Mouse (Mus musculus) midbrain, embryonic 12.5 days (tissue): ENCODE measurements at regions not wholly inside any gene's neighbourhood (a gene's known extent, or its start where the extent isn't known, plus 50 kb on each side); places are given as distances from the start of the nearest gene placed in this dataset.
A peak's percentile ranks its signal among the peaks of the same experiment; 100 is the strongest.

ENCODE experiments used
- ATAC-seq: fragments of 200-750 bp; cut with Nextera tagmentation; 2 replicates; pipeline ENCODE4 v1.8.0; 2017; ENCODE audit warnings: low read depth, moderate TSS enrichment, moderate library complexity; ENCODE audit not compliant: low FRiP score
- H3K27ac ChIP-seq: fragments of 300-500 bp; sonication (generic); replicated peaks from 2 replicates; pipeline ENCODE4 v1.5.1; 2016; ENCODE audit warnings: mild to moderate bottlenecking
- H3K27me3 ChIP-seq: fragments of 300-500 bp; sonication (generic); 2 replicates; pipeline ENCODE4 v1.6.1; 2016; ENCODE audit warnings: mild to moderate bottlenecking
- H3K36me3 ChIP-seq: fragments of 300-500 bp; sonication (generic); 2 replicates; pipeline ENCODE4 v1.6.1; 2016
- H3K4me1 ChIP-seq: fragments of 300-500 bp; sonication (generic); 2 replicates; pipeline ENCODE4 v1.6.1; 2016
- H3K4me2 ChIP-seq: fragments of 300-500 bp; sonication (generic); replicated peaks from 2 replicates; pipeline ENCODE4 v1.6.1; 2016; ENCODE audit warnings: mild to moderate bottlenecking, moderate library complexity
- H3K4me3 ChIP-seq: fragments of 300-500 bp; sonication (generic); 2 replicates; pipeline ENCODE4 v1.5.1; 2016; ENCODE audit warnings: mild to moderate bottlenecking
- H3K9ac ChIP-seq: fragments of 300-500 bp; sonication (generic); replicated peaks from 2 replicates; pipeline ENCODE4 v1.6.1; 2016; ENCODE audit warnings: mild to moderate bottlenecking, moderate library complexity
- H3K9me3 ChIP-seq: fragments of 300-500 bp; sonication (generic); 2 replicates; pipeline ENCODE4 v1.6.1; 2016; ENCODE audit warnings: mild to moderate bottlenecking
- WGBS: fragments of 180-500 bp; shearing (Covaris S2); methylation state at CpG from one replicate; pipeline ENCODE4 v1.1.7; 2016; 5-methylcytosine and 5-hydroxymethylcytosine counted together

GRCm38 (mm10) chr5:125939416-125939815 is 407.8 kb downstream of the Tmem132b start:
- ATAC-seq = no peak
- H3K4me1 ChIP-seq = no peaks in the 10 kb centered on the region
- no peak overlapping the region for H3K4me3 ChIP-seq
- no peak overlapping the region for H3K4me2 ChIP-seq
- H3K27ac ChIP-seq = no peak overlapping the region
- no peaks in the 10 kb centered on the region for H3K9me3 ChIP-seq
- no peaks in the 10 kb centered on the region for H3K27me3 ChIP-seq
- 94% methylated on average over 3 of the region's 3 CpGs for WGBS
- H3K9ac ChIP-seq = no peak overlapping the region
- no peaks in the 10 kb centered on the region for H3K36me3 ChIP-seq

- no peaks in the 10 kb centered on the region for H3K4me1 ChIP-seq
- WGBS = 84% methylated on average over 4 of the region's 4 CpGs
- no peaks in the 10 kb centered on the region for H3K27me3 ChIP-seq
- no peaks in the 10 kb centered on the region for H3K9me3 ChIP-seq
- no peak overlapping the region for H3K27ac ChIP-seq
- H3K4me3 ChIP-seq = no peak overlapping the region
- H3K36me3 ChIP-seq = no peaks in the 10 kb centered on the region
- ATAC-seq = no peak
- no peak overlapping the region for H3K9ac ChIP-seq
- H3K4me2 ChIP-seq = no peak overlapping the region
Observed at GRCm38 (mm10) chr5:125946729-125947128, 415.2 kb downstream of the Tmem132b start.

- Histone ChIP-seq H3K9me3 (0 out of 2 replicates have a peak, but pooled peaks cover 4% of the 10 kb centered on the region), H3K27ac (peak overlapping the region; percentile 35; the same call in 1 of the 2 replicates), H3K4me1 (no peaks in the 10 kb centered on the region), H3K36me3 (no peaks in the 10 kb centered on the region), H3K4me3 (no peak overlapping the region), H3K27me3 (no peaks in the 10 kb centered on the region), H3K4me2 (no peak overlapping the region), H3K9ac (no peak overlapping the region)
- ATAC-seq = 0 out of 2 replicates have a peak, but pooled peaks have one; percentile 30
- WGBS = 51% methylated on average over 6 of the region's 6 CpGs
Observed at GRCm38 (mm10) chr5:125951641-125952040, 420.1 kb downstream of the Tmem132b start.

GRCm38 (mm10) chr5:125964039-125964438 is 432.5 kb downstream of the Tmem132b start:
- Histone ChIP-seq H3K9ac (no peak overlapping the region), H3K27me3 (no peaks in the 10 kb centered on the region), H3K4me2 (no peak overlapping the region), H3K27ac (no peak overlapping the region), H3K4me3 (no peak overlapping the region), H3K4me1 (no peaks in the 10 kb centered on the region), H3K36me3 (no peaks in the 10 kb centered on the region), H3K9me3 (no peaks in the 10 kb centered on the region; the same call in 1 of the 2 replicates)
- WGBS = 81% methylated on average over 8 of the region's 8 CpGs
- no peak for ATAC-seq

- no peaks in the 10 kb centered on the region for H3K36me3 ChIP-seq
- no peaks in the 10 kb centered on the region for H3K27me3 ChIP-seq
- WGBS = 82% methylated on average over 4 of the region's 4 CpGs
- H3K27ac ChIP-seq = no peak overlapping the region
- H3K4me2 ChIP-seq = no peak overlapping the region
- H3K4me1 ChIP-seq = no peaks in the 10 kb centered on the region
- H3K4me3 ChIP-seq = no peak overlapping the region
- no peak overlapping the region for H3K9ac ChIP-seq
- H3K9me3 ChIP-seq = no peaks in the 10 kb centered on the region; the same call in 1 of the 2 replicates
- no peak for ATAC-seq
Observed at GRCm38 (mm10) chr5:125968151-125968550, 436.6 kb downstream of the Tmem132b start.

- H3K4me2 ChIP-seq = no peak overlapping the region
- 93% methylated on average over 1 of the region's 1 CpGs for WGBS
- H3K27ac ChIP-seq = no peak overlapping the region
- H3K9me3 ChIP-seq = peaks cover 16% of the 10 kb centered on the region
- H3K36me3 ChIP-seq = no peaks in the 10 kb centered on the region
- H3K27me3 ChIP-seq = no peaks in the 10 kb centered on the region
- no peaks in the 10 kb centered on the region for H3K4me1 ChIP-seq
- ATAC-seq = no peak
- no peak overlapping the region for H3K9ac ChIP-seq
- no peak overlapping the region for H3K4me3 ChIP-seq
Observed at GRCm38 (mm10) chr5:125974035-125974434, 442.5 kb downstream of the Tmem132b start.

- ATAC-seq = no peak
Observed at GRCm38 (mm10) chr5:125979801-125980200, 448.2 kb downstream of the Tmem132b start.

GRCm38 (mm10) chr5:125985356-125985755 is 453.8 kb downstream of the Tmem132b start:
- Histone ChIP-seq H3K4me2 (no peak overlapping the region), H3K9me3 (no peaks in the 10 kb centered on the region), H3K4me3 (no peak overlapping the region), H3K9ac (no peak overlapping the region), H3K36me3 (no peaks in the 10 kb centered on the region), H3K4me1 (no peaks in the 10 kb centered on the region; the same call in 1 of the 2 replicates), H3K27me3 (no peaks in the 10 kb centered on the region), H3K27ac (no peak overlapping the region)
- no peak for ATAC-seq

More at GRCm38 (mm10) chr5:125979801-125980200, 448.2 kb downstream of the Tmem132b start:
- 90% methylated on average over 6 of the region's 6 CpGs for WGBS
- H3K4me2 ChIP-seq = no peak overlapping the region
- H3K27me3 ChIP-seq = no peaks in the 10 kb centered on the region
- peaks cover 7% of the 10 kb centered on the region for H3K9me3 ChIP-seq
- H3K27ac ChIP-seq = no peak overlapping the region
- no peak overlapping the region for H3K4me3 ChIP-seq
- H3K36me3 ChIP-seq = no peaks in the 10 kb centered on the region
- no peak overlapping the region for H3K9ac ChIP-seq
- no peaks in the 10 kb centered on the region; the same call in 1 of the 2 replicates for H3K4me1 ChIP-seq

- Histone ChIP-seq H3K27me3 (no peaks in the 10 kb centered on the region), H3K4me2 (no peak overlapping the region), H3K4me1 (0 out of 2 replicates have a peak, but pooled peaks cover 3% of the 10 kb centered on the region), H3K36me3 (no peaks in the 10 kb centered on the region), H3K4me3 (no peak overlapping the region), H3K27ac (no peak overlapping the region), H3K9ac (no peak overlapping the region), H3K9me3 (no peaks in the 10 kb centered on the region)
- no peak for ATAC-seq
- 31% methylated on average over 8 of the region's 8 CpGs for WGBS
Observed at GRCm38 (mm10) chr5:125997173-125997572, 465.6 kb downstream of the Tmem132b start.

- no peak overlapping the region for H3K4me3 ChIP-seq
- ATAC-seq = no peak
- H3K9ac ChIP-seq = no peak overlapping the region
- H3K4me2 ChIP-seq = no peak overlapping the region
- no peaks in the 10 kb centered on the region for H3K4me1 ChIP-seq
- no peak overlapping the region for H3K27ac ChIP-seq
- 74% methylated on average over 4 of the region's 4 CpGs for WGBS
- H3K36me3 ChIP-seq = no peaks in the 10 kb centered on the region
- H3K27me3 ChIP-seq = no peaks in the 10 kb centered on the region
- no peaks in the 10 kb centered on the region for H3K9me3 ChIP-seq
Observed at GRCm38 (mm10) chr5:126007871-126008270, 476.3 kb downstream of the Tmem132b start.

GRCm38 (mm10) chr5:126008321-126008720 is 476.7 kb downstream of the Tmem132b start:
- H3K9ac ChIP-seq = no peak overlapping the region
- WGBS = 83% methylated on average over 8 of the region's 8 CpGs
- H3K36me3 ChIP-seq = no peaks in the 10 kb centered on the region

GRCm38 (mm10) chr5:126019781-126020180 is 488.2 kb downstream of the Tmem132b start:
- no peak for ATAC-seq
- Histone ChIP-seq H3K9me3 (no peaks in the 10 kb centered on the region), H3K36me3 (no peaks in the 10 kb centered on the region), H3K9ac (no peak overlapping the region), H3K4me3 (no peak overlapping the region), H3K4me1 (no peaks in the 10 kb centered on the region), H3K4me2 (no peak overlapping the region), H3K27ac (no peak overlapping the region), H3K27me3 (no peaks in the 10 kb centered on the region)
- 90% methylated on average over 8 of the region's 8 CpGs for WGBS

More at GRCm38 (mm10) chr5:126008321-126008720, 476.7 kb downstream of the Tmem132b start:
- H3K4me2 ChIP-seq = no peak overlapping the region
- H3K4me3 ChIP-seq = no peak overlapping the region
- no peaks in the 10 kb centered on the region for H3K27me3 ChIP-seq
- no peaks in the 10 kb centered on the region for H3K9me3 ChIP-seq
- no peaks in the 10 kb centered on the region for H3K4me1 ChIP-seq
- H3K27ac ChIP-seq = no peak overlapping the region
- ATAC-seq = no peak

- H3K27ac ChIP-seq = no peak overlapping the region
- no peaks in the 10 kb centered on the region for H3K36me3 ChIP-seq
- WGBS = 26% methylated on average over 2 of the region's 2 CpGs
- no peak overlapping the region for H3K4me3 ChIP-seq
- H3K9me3 ChIP-seq = no peaks in the 10 kb centered on the region
- H3K4me1 ChIP-seq = no peaks in the 10 kb centered on the region
- no peak for ATAC-seq
- no peak overlapping the region for H3K4me2 ChIP-seq
- H3K27me3 ChIP-seq = no peaks in the 10 kb centered on the region
- H3K9ac ChIP-seq = no peak overlapping the region
Observed at GRCm38 (mm10) chr5:126023906-126024305, 492.3 kb downstream of the Tmem132b start.
